Mouse (Mus musculus) telencephalon, adult 2 months (tissue): ENCODE measurements around the gene Rps5.
A peak's percentile ranks its signal among the peaks of the same experiment; 100 is the strongest.
"Not testable (repeated sequence)": the region's sequence is repeated elsewhere in the genome, so short reads cannot be mapped to it uniquely, and the experiment has no call there.

Experiments
- DNase-seq: peaks from one replicate; pipeline ENCODE4 v3.0.0-alpha.2; 2011; ENCODE audit warnings: low read depth, low spot score

The Rps5 gene

GRCm38 (mm10) chr7:12921705-12922465 is at the start of gene Rps5:
Gene Rps5, plus strand, starts transcription at chr7:12922290.
- peak; percentile 99 for DNase-seq

- no peak for DNase-seq
These were observed 47.8 kb upstream of the Rps5 start for GRCm38 (mm10) chr7:12874301-12874700.

GRCm38 (mm10) chr7:12880036-12880435 is 42.1 kb upstream of the Rps5 start:
- peak; percentile 32 for DNase-seq

GRCm38 (mm10) chr7:12880497-12880896 is 41.6 kb upstream of the Rps5 start:
- DNase-seq: not testable (repeated sequence)

- peak; percentile 97 for DNase-seq
These were observed 41.0 kb upstream of the Rps5 start, which contains the start of gene Zfp128 for GRCm38 (mm10) chr7:12880911-12881660. Gene Zfp128, plus strand, starts transcription at chr7:12881177.

GRCm38 (mm10) chr7:12886563-12887266 is 35.4 kb upstream of the Rps5 start:
- DNase-seq: no peak

GRCm38 (mm10) chr7:12887585-12887984 is 34.5 kb upstream of the Rps5 start:
- DNase-seq: no peak

- DNase-seq: no peak
These were observed 31.2 kb upstream of the Rps5 start for GRCm38 (mm10) chr7:12890928-12891327.

- DNase-seq: no peak
These were observed 30.8 kb upstream of the Rps5 start for GRCm38 (mm10) chr7:12891334-12891733.

- peak; percentile 98 for DNase-seq
These were observed 24.3 kb upstream of the Rps5 start, which contains the start of gene Zscan22 for GRCm38 (mm10) chr7:12897655-12898410. Gene Zscan22, plus strand, starts transcription at chr7:12897815.

- DNase-seq: no peak
These were observed 20.6 kb upstream of the Rps5 start for GRCm38 (mm10) chr7:12901517-12901916.

GRCm38 (mm10) chr7:12903623-12904022 is 18.5 kb upstream of the Rps5 start:
- DNase-seq: no peak

- DNase-seq: no peak
These were observed 16.9 kb upstream of the Rps5 start for GRCm38 (mm10) chr7:12905146-12905545.

- DNase-seq: peak; percentile 60
These were observed 12.6 kb upstream of the Rps5 start for GRCm38 (mm10) chr7:12909498-12909962.

GRCm38 (mm10) chr7:12910181-12910668 is 11.9 kb upstream of the Rps5 start:
- peak; percentile 86 for DNase-seq

GRCm38 (mm10) chr7:12913556-12913955 is 8.5 kb upstream of the Rps5 start:
- no peak for DNase-seq

GRCm38 (mm10) chr7:12920495-12920894 is 1.6 kb upstream of the Rps5 start:
- not testable (repeated sequence) for DNase-seq

GRCm38 (mm10) chr7:12921318-12921704 is 779 bp upstream of the Rps5 start:
- DNase-seq: no peak

- no peak for DNase-seq
These were observed 639 bp downstream of the Rps5 start for GRCm38 (mm10) chr7:12922729-12923128.

GRCm38 (mm10) chr7:12926316-12926715 is 4.2 kb downstream of the Rps5 start:
- no peak for DNase-seq

- no peak for DNase-seq
These were observed 5.1 kb downstream of the Rps5 start, which contains the start of gene Rnf225 for GRCm38 (mm10) chr7:12927191-12927680. Gene Rnf225, plus strand, starts transcription at chr7:12927416.
